Mouse (Mus musculus) naive thymus-derived CD4-positive, alpha-beta T cell, adult 2 months (primary cell): ENCODE data around the gene Grm4.
A peak's percentile ranks its signal among the peaks of the same experiment; 100 is the strongest.

ENCODE experiments used
- DNase-seq: peaks from one replicate; pipeline ENCODE4 v3.0.0-alpha.2; 2011; ENCODE audit warnings: low read depth

The Grm4 gene

DNA sequence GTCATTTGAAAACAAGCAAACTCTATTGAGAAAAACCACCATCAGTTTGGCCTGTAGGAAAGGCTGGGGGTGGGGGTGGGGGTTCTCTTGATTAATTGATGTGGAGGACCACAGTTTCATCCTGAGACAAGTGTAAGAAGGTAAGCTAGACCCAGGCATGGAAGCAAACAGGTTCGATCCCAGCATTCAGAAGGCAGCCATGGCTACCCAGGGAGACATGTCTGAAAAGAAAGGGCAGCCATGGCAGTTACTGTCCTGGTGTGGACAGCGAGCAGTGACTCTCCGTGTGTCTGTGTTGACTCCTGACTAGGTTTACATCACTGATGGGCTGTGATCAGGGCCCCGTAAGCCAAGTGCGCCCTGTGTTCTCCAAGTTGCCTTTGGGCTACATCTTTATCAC is at the start of gene Grm4:
Gene Grm4, minus strand, starts transcription at position 101 of the 400 bp plus-strand sequence.
- DNase-seq = no peak

GRCm38 (mm10) chr17:27568228-27568627 is 47.0 kb upstream of the Grm4 start:
- no peak for DNase-seq

GRCm38 (mm10) chr17:27565942-27566267 is 44.7 kb upstream of the Grm4 start:
- no peak for DNase-seq

- DNase-seq = peak; percentile 95
Measured at GRCm38 (mm10) chr17:27565163-27565941, 44.1 kb upstream of the Grm4 start, which contains the start of gene AI413582. Gene AI413582 (minus strand): TSS chr17:27565756.

DNA sequence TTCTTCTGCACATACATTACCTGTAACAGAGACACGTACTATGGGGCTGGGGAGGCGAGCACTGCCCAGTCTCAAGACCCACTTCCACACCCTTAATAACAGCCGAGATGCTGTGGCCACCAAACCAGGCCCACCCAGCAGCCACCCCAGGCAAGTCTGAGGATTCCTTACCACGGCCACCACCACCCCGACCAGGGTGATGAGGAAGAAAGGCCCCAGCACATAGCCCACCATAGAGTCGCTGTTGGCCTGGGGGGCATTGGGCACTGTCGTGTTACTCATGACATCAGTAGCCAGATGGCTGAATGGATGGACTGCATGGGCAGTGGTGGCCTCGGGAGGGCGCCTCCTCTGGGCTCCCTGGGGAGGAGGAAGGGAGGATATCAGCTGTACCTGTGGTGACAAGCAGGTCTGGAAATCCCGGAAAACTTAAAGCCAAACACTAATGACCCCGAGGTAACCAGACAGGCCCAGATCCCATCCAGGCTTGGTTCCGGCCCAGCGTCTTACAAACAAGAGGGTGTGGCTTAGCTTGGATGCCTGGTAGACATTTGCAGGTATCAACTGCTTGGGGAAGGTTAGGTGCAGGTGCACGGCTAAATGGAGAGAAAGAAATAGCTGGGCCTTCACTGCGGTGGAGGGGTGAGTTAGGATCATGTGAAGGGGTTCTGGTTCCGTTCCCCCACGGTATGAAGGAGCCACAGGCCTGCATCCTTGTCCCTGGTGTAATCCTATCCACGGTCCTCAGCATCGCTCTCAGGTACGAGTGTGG is 43.4 kb upstream of the Grm4 start:
- peak; percentile 55 for DNase-seq

- DNase-seq = no peak
Measured at GRCm38 (mm10) chr17:27563771-27564244, 42.6 kb upstream of the Grm4 start.

GRCm38 (mm10) chr17:27561809-27562526 is 40.8 kb upstream of the Grm4 start:
- DNase-seq = no peak

GRCm38 (mm10) chr17:27560926-27561480 is 39.8 kb upstream of the Grm4 start:
- no peak for DNase-seq

- DNase-seq = no peak
Measured at GRCm38 (mm10) chr17:27559596-27559995, 38.4 kb upstream of the Grm4 start.

DNA sequence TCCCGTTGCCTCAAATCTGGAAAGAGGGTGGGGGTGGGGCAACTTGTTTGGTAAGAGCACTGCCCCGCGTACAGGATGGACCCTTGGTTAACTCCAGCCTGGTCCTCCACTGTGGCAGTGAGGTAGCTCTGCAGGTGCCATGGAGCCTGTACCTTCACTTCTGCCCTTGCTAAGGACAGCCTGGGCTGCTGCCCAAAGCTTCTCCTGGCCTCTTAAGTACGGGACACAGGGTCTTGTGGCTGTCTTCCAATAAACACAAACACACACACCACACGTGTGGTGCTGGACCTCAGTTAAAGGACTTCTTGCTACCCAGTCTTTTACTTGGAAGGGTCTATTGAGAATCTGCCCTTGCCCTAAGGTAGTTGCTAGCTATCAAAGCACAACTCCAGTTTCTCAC is 37.6 kb upstream of the Grm4 start:
- no peak for DNase-seq

DNA sequence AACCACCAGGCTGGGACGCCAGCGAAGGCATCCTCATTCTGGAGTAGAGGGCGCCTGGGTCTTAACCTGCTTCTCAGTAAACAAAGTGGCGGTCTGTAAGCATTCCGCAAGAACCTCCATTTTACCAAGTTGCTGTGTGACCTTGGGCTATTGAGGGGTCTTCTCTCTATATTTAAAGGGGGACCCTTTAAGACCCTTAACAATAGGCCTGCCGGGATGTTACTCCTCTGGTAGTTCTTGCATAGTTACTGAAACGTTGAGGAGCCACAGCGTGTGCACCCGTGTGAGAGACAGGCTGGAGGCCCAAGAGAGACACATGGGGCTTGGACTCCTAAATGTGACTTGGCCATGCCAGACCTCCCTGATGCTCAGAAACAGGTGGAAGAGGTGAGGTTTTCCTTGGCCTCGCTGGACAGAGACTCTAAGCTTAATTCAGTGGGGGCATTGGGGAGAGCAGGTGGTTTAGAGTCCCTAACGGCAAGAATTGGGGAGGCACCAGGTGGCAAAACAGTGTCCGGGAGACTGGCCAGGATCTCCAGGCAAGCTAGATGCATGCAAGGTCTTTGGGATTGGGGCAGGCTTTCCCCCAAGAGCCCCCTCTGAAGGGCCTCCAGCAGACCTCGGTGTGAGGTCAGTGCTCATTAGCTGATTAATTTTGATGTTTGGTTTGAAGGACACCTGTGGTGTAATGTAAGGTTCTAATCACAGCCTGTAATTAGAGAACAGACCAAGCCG is 36.9 kb upstream of the Grm4 start:
- DNase-seq = no peak

- peak; percentile 84 for DNase-seq
Measured at GRCm38 (mm10) chr17:27557181-27557926, 36.2 kb upstream of the Grm4 start.

GRCm38 (mm10) chr17:27556315-27557011 is 35.3 kb upstream of the Grm4 start, which contains the start of gene Hmga1:
Gene Hmga1 (plus strand): TSS chr17:27556497.
- DNase-seq = peak; percentile 94

- DNase-seq = peak; percentile 80
Measured at GRCm38 (mm10) chr17:27555512-27556172, 34.4 kb upstream of the Grm4 start.

DNA sequence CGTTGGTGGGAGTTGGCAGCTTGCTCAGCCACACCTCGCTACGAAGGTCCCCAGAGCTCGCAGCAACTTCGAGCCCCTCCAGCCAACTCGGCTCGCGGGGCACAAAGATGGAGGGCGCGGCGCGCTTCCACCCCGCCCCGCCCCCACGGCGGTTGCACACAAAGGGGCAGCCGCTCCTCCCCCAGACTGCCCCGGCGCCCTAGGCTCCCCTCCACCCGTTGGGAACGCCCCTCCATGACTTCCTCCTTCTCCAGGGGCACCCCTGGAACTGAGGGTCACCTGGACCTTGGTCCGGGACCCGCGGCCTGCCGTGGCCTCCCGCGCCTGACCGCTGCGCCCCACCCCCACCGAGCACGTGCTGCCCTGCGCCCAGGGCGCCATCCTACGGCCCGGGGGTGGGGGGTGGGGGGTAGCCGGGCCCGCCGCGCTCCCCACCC is 33.9 kb upstream of the Grm4 start:
- peak; percentile 53 for DNase-seq

- no peak for DNase-seq
Measured at GRCm38 (mm10) chr17:27554062-27554960, 33.1 kb upstream of the Grm4 start.

GRCm38 (mm10) chr17:27552215-27553201 is 31.3 kb upstream of the Grm4 start:
- no peak for DNase-seq
